In genomic region chr14:111681773-111682172, GRCm38 (mm10) we compare ENCODE assay signal across 8 mouse cellular contexts. TPM values are rescaled to one million over a fixed set of nuclear protein-coding genes. Genes with fewer than 3 reads are reported as not detected.
DNase-seq lines count a peak whose midpoint lies in the region; ATAC-seq and TF ChIP-seq lines count a peak whose summit lies in the region.

No protein-coding gene starts in this region.

- H3K36me3 ChIP-seq in heart, adult 2 months (ENCODE audit: control insufficient read depth, insufficient read depth, low read length), result no peaks in the 10 kb centered on the region
- no peaks in the 10 kb centered on the region for H3K36me3 ChIP-seq in ES-Bruce4 (ENCODE audit: control insufficient read depth, insufficient read depth, low read length, poor library complexity, severe bottlenecking)
- no peaks in the 10 kb centered on the region for H3K36me3 ChIP-seq in forebrain, embryonic 11.5 days (ENCODE audit: control insufficient read depth, insufficient read depth, low read length)
- no peaks in the 10 kb centered on the region for H3K36me3 ChIP-seq in liver, embryonic 13.5 days
- no peaks in the 10 kb centered on the region for H3K36me3 ChIP-seq in stomach, embryonic 16.5 days (ENCODE audit: control insufficient read depth, insufficient read depth, low read length)

- H3K27me3 ChIP-seq in heart, adult 2 months (ENCODE audit: control insufficient read depth, insufficient read depth, low read length), result peaks cover 12% of the 10 kb centered on the region
- peaks cover 6% of the 10 kb centered on the region; the same call in 1 of the 2 replicates for H3K27me3 ChIP-seq in ES-Bruce4 (ENCODE audit: control insufficient read depth, insufficient read depth, low read length, poor library complexity, severe bottlenecking)
- H3K27me3 ChIP-seq in forebrain, embryonic 11.5 days (ENCODE audit: control insufficient read depth, insufficient read depth, low read length), result peaks cover 2% of the 10 kb centered on the region; the same call in 1 of the 2 replicates
- peaks cover 54% of the 10 kb centered on the region for H3K27me3 ChIP-seq in liver, embryonic 13.5 days
- H3K27me3 ChIP-seq in stomach, embryonic 16.5 days (ENCODE audit: control insufficient read depth, insufficient read depth, low read length), result peaks cover 18% of the 10 kb centered on the region; the same call in 1 of the 2 replicates

- TF ChIP-seq EP300 in heart, adult 2 months (IDR thresholded peaks at IDR 0.05; ENCODE audit: insufficient read depth, low read depth, low read length), result no peak
- TF ChIP-seq EP300 in ES-Bruce4 (IDR thresholded peaks at IDR 0.05; ENCODE audit: insufficient read depth, low read depth, low read length), result no peak

- TF ChIP-seq POLR2A in heart, adult 2 months (IDR thresholded peaks at IDR 0.05; ENCODE audit: insufficient read depth, low read depth, low read length), result no peak
- no peak for TF ChIP-seq POLR2A in ES-Bruce4 (IDR thresholded peaks at IDR 0.05; ENCODE audit: insufficient read depth, low read length)

- no peaks in the 10 kb centered on the region for H3K79me2 ChIP-seq in heart, adult 2 months (replicated peaks; ENCODE audit: control insufficient read depth, insufficient read depth, low read length)

- no peak for DNase-seq in heart, adult 2 months
- no peak for DNase-seq in heart, adult 11 months
- DNase-seq in forebrain, embryonic 11.5 days (ENCODE audit: low spot score), result peak; percentile 52
- DNase-seq in liver, embryonic 13.5 days, result no peak
- no peak for DNase-seq in lung, postnatal 14 days

- no peak overlapping the region for H3K9ac ChIP-seq in heart, adult 2 months (ENCODE audit: low read depth, low read length)
- H3K9ac ChIP-seq in ES-Bruce4 (ENCODE audit: low read depth, poor library complexity, severe bottlenecking), result peak overlapping the region; percentile 40; the same call in 1 of the 2 replicates
- peak overlapping the region; percentile 59; the same call in 1 of the 2 replicates for H3K9ac ChIP-seq in forebrain, embryonic 11.5 days (ENCODE audit: low read length)
- no peak overlapping the region for H3K9ac ChIP-seq in liver, embryonic 13.5 days
- H3K9ac ChIP-seq in stomach, embryonic 16.5 days (ENCODE audit: low read length), result peak overlapping the region; percentile 59

- H3K4me1 ChIP-seq in heart, adult 2 months (ENCODE audit: control insufficient read depth, insufficient read depth, low read length), result peaks cover 1% of the 10 kb centered on the region; the same call in 1 of the 2 replicates
- no peaks in the 10 kb centered on the region for H3K4me1 ChIP-seq in ES-Bruce4 (ENCODE audit: control insufficient read depth, insufficient read depth, low read length)
- peaks cover 13% of the 10 kb centered on the region; the same call in 1 of the 2 replicates for H3K4me1 ChIP-seq in forebrain, embryonic 11.5 days (replicated peaks; ENCODE audit: control insufficient read depth, insufficient read depth, low read length)
- H3K4me1 ChIP-seq in liver, embryonic 13.5 days (replicated peaks), result 0 out of 2 replicates have a peak, but pooled peaks cover 5% of the 10 kb centered on the region
- peaks cover 7% of the 10 kb centered on the region for H3K4me1 ChIP-seq in stomach, embryonic 16.5 days (ENCODE audit: control insufficient read depth, insufficient read depth, low read length)

- intact Hi-C loops in heart, adult 2 months (cut with DNase I), result no loop called here

- TF ChIP-seq CTCF in heart, adult 2 months (IDR thresholded peaks at IDR 0.05), result no peak
- no peak for TF ChIP-seq CTCF in ES-Bruce4 (IDR thresholded peaks at IDR 0.05; ENCODE audit: low read depth, low read length)

- no peak overlapping the region for H3K27ac ChIP-seq in heart, adult 2 months
- H3K27ac ChIP-seq in ES-Bruce4 (ENCODE audit: insufficient read depth, low read length), result no peak overlapping the region
- no peak overlapping the region for H3K27ac ChIP-seq in forebrain, embryonic 11.5 days (ENCODE audit: low read depth, low read length)
- H3K27ac ChIP-seq in liver, embryonic 13.5 days, result no peak overlapping the region
- no peak overlapping the region for H3K27ac ChIP-seq in stomach, embryonic 16.5 days (ENCODE audit: low read length)

- H3K9me3 ChIP-seq in ES-Bruce4 (replicated peaks; ENCODE audit: control insufficient read depth, insufficient read depth, low read length, poor library complexity, severe bottlenecking), result no peaks in the 10 kb centered on the region
- H3K9me3 ChIP-seq in forebrain, embryonic 11.5 days (ENCODE audit: control insufficient read depth, low read length), result no peaks in the 10 kb centered on the region
- no peaks in the 10 kb centered on the region for H3K9me3 ChIP-seq in liver, embryonic 13.5 days (replicated peaks)
- no peaks in the 10 kb centered on the region for H3K9me3 ChIP-seq in stomach, embryonic 16.5 days (replicated peaks; ENCODE audit: control insufficient read depth, low read length)

- ATAC-seq in forebrain, embryonic 11.5 days (replicated peaks; ENCODE audit: low FRiP score), result no peak
- no peak for ATAC-seq in liver, embryonic 13.5 days (ENCODE audit: low read depth)
- ATAC-seq in stomach, embryonic 16.5 days (ENCODE audit: insufficient read depth, low FRiP score), result no peak
- no peak for ATAC-seq in inflammation-experienced regulatory T-cells, adult 6 months

- 5% methylated on average over 13 of the region's 13 CpGs for WGBS in heart, adult 2 months
- WGBS in forebrain, embryonic 11.5 days, result 22% methylated on average over 13 of the region's 13 CpGs
- WGBS in liver, embryonic 13.5 days (ENCODE audit: insufficient replicate concordance), result 4% methylated on average over 13 of the region's 13 CpGs
- 3% methylated on average over 13 of the region's 13 CpGs for WGBS in stomach, embryonic 16.5 days

- H3K4me3 ChIP-seq in heart, adult 2 months, result peak overlapping the region; percentile 39
- peak overlapping the region; percentile 60 for H3K4me3 ChIP-seq in ES-Bruce4 (ENCODE audit: low read depth, low read length)
- H3K4me3 ChIP-seq in forebrain, embryonic 11.5 days (ENCODE audit: low read depth, low read length), result peak overlapping the region; percentile 37
- peak overlapping the region; percentile 37 for H3K4me3 ChIP-seq in liver, embryonic 13.5 days (replicated peaks)
- H3K4me3 ChIP-seq in stomach, embryonic 16.5 days (replicated peaks; ENCODE audit: low read length), result peak overlapping the region; percentile 56

- H3K4me2 ChIP-seq in forebrain, embryonic 11.5 days (ENCODE audit: low read depth, low read length, severe bottlenecking), result peak overlapping the region; percentile 75
- peak overlapping the region; percentile 55 for H3K4me2 ChIP-seq in liver, embryonic 13.5 days
- peak overlapping the region; percentile 87 for H3K4me2 ChIP-seq in stomach, embryonic 16.5 days (ENCODE audit: low read depth, low read length)

RNA-seq across cellular contexts. Expression of gene Slitrk5, which starts 6.9 kb away (rescaled TPM):
- total RNA-seq in heart, adult 2 months (2021), result not detected
- 0.12 TPM in 2 replicates for polyA plus RNA-seq in heart, adult 2 months (2012; rRNA removed)
- polyA plus RNA-seq in ES-Bruce4 (2011; ENCODE audit: insufficient read depth, insufficient read length, low read depth, missing spikeins), result 1.3 and 1.4 TPM in 2 replicates
- polyA plus RNA-seq in forebrain, embryonic 11.5 days (2014; fragmentation: Nextera tagmentation; extraction: Ambion mirVana), result 15.2 and 19.6 TPM in 2 replicates
- 0.05 TPM in 2 replicates for polyA plus RNA-seq in liver, embryonic 13.5 days (2015; fragmentation: Nextera tagmentation; extraction: Ambion mirVana)
- 3.8 and 4.0 TPM in 2 replicates for polyA plus RNA-seq in stomach, embryonic 16.5 days (2015; fragmentation: Nextera tagmentation; extraction: Ambion mirVana)
- polyA plus RNA-seq in inflammation-experienced regulatory T-cells, adult 6 months (2017; shearing (Covaris generic)), result not detected

Comparison
In these comparisons a context has a peak if more than half of its experiments do, and no peak if none do; other contexts are left out.
1. H3K9ac ChIP-seq: peak in ES-Bruce4 (single experiment), forebrain, embryonic 11.5 days (single experiment) and stomach, embryonic 16.5 days (single experiment); none in heart, adult 2 months (single experiment) and liver, embryonic 13.5 days (single experiment).
2. Peak in every context shown above with its lines, with median percentiles within 50 percentile points of each other: H3K4me3 ChIP-seq and H3K4me2 ChIP-seq.